Mouse (Mus musculus) lung, postnatal 0 days (tissue): ENCODE results near the gene Ccr9.

Experiments used
- CTCF ChIP-seq: IDR thresholded peaks from 2 replicates; pipeline ENCODE4 v1.5.1; 2016; ENCODE audit warnings: antibody characterized with exemption, mild to moderate bottlenecking
- EP300 ChIP-seq: IDR thresholded peaks from 2 replicates; pipeline ENCODE4 v1.6.1; 2016; ENCODE audit warnings: antibody characterized with exemption, mild to moderate bottlenecking, control low read depth

GRCm38 (mm10) chr9:123709226-123709625 lies 31.0 kb downstream of the Ccr9 start:
- peak; percentile 32 for TF ChIP-seq CTCF
- TF ChIP-seq EP300, result no peak
